Mouse (Mus musculus) lung, embryonic 16.5 days (tissue): ENCODE measurements around the gene Nkx3-2. TPM values are rescaled to one million over a fixed set of nuclear protein-coding genes. Genes with fewer than 3 reads are reported as not detected.

ENCODE experiments used
- ATAC-seq: fragments of 200-750 bp; cut with Nextera tagmentation; 2 replicates; pipeline ENCODE4 v1.8.0; 2017; ENCODE audit warnings: low read depth, mild to moderate bottlenecking, moderate library complexity
- H3K27ac ChIP-seq: fragments of 300-500 bp; sonication (generic); 2 replicates; pipeline ENCODE4 v1.5.1; 2014; ENCODE audit warnings: mild to moderate bottlenecking, control low read depth, low read length
- H3K27me3 ChIP-seq: fragments of 300-500 bp; sonication (generic); 2 replicates; pipeline ENCODE4 v1.6.1; 2014; ENCODE audit warnings: low read depth, low read length, mixed read lengths; ENCODE audit not compliant: control insufficient read depth, insufficient read depth
- H3K36me3 ChIP-seq: fragments of 300-500 bp; sonication (generic); 2 replicates; pipeline ENCODE4 v1.6.1; 2014; ENCODE audit warnings: low read length; ENCODE audit not compliant: control insufficient read depth, insufficient read depth
- H3K4me1 ChIP-seq: fragments of 300-500 bp; sonication (generic); replicated peaks from 2 replicates; pipeline ENCODE4 v1.6.1; 2014; ENCODE audit warnings: low read length, mixed read lengths; ENCODE audit not compliant: control insufficient read depth, insufficient read depth
- H3K4me2 ChIP-seq: fragments of 300-500 bp; sonication (generic); 2 replicates; pipeline ENCODE4 v1.6.1; 2014; ENCODE audit warnings: low read depth, low read length, control low read depth
- H3K4me3 ChIP-seq: fragments of 300-500 bp; sonication (generic); 2 replicates; pipeline ENCODE4 v1.5.1; 2014; ENCODE audit warnings: mild to moderate bottlenecking, low read length, control low read depth
- H3K9ac ChIP-seq: fragments of 300-500 bp; sonication (generic); 2 replicates; pipeline ENCODE4 v1.6.1; 2014; ENCODE audit warnings: low read length, control low read depth
- H3K9me3 ChIP-seq: fragments of 300-500 bp; sonication (generic); 2 replicates; pipeline ENCODE4 v1.6.1; 2016; ENCODE audit warnings: low read length; ENCODE audit not compliant: control insufficient read depth
- WGBS: fragments of 180-500 bp; shearing (Covaris S2); extraction: QIAGEN DNeasy Blood & Tissue Kit; methylation state at CpG from one replicate; pipeline ENCODE4 v1.1.7; 2014; 5-methylcytosine and 5-hydroxymethylcytosine counted together
- polyA plus RNA-seq: library from polyadenylated mRNA; unstranded; fragments of >200 nt; fragmentation: Nextera tagmentation; extraction: Ambion mirVana; gene quantifications from 2 replicates; pipeline ENCODE4 v1.2.1, GENCODE M21; 2015

Gene Nkx3-2
- polyA plus RNA-seq: not detected in 2 replicates

GRCm38 (mm10) chr5:41763731-41764721 is at the start of gene Nkx3-2:
Gene Nkx3-2, minus strand, starts transcription at chr5:41764501.
- Histone ChIP-seq H3K9ac (no peak within 1 kb of the TSS), H3K4me1 (peaks cover 10% of the 10 kb centered on the region; the same call in 1 of the 2 replicates), H3K27me3 (peaks cover 81% of the 10 kb centered on the region), H3K4me3 (peak within 1 kb of the TSS; percentile 42), H3K36me3 (no peaks in the 10 kb centered on the region), H3K27ac (no peak within 1 kb of the TSS), H3K9me3 (no peaks in the 10 kb centered on the region), H3K4me2 (peak within 1 kb of the TSS; percentile 56)
- under 1% methylated on average over 56 of the region's 79 CpGs for WGBS
- ATAC-seq: peak; percentile 44

GRCm38 (mm10) chr5:41812516-41812915 is 48.2 kb upstream of the Nkx3-2 start:
- no peaks in the 10 kb centered on the region for H3K4me1 ChIP-seq
- 85% methylated on average over 6 of the region's 6 CpGs for WGBS
- H3K27ac ChIP-seq: no peak overlapping the region
- peaks cover 28% of the 10 kb centered on the region for H3K36me3 ChIP-seq
- no peak for ATAC-seq
- no peaks in the 10 kb centered on the region for H3K27me3 ChIP-seq
- no peaks in the 10 kb centered on the region for H3K9me3 ChIP-seq
- H3K4me2 ChIP-seq: no peak overlapping the region
- no peak overlapping the region for H3K4me3 ChIP-seq
- H3K9ac ChIP-seq: no peak overlapping the region

GRCm38 (mm10) chr5:41811279-41811678 is 47.0 kb upstream of the Nkx3-2 start:
- 81% methylated on average over 3 of the region's 3 CpGs for WGBS
- Histone ChIP-seq H3K27me3 (no peaks in the 10 kb centered on the region), H3K4me2 (no peak overlapping the region), H3K36me3 (peaks cover 25% of the 10 kb centered on the region), H3K27ac (no peak overlapping the region), H3K9me3 (no peaks in the 10 kb centered on the region), H3K4me1 (no peaks in the 10 kb centered on the region), H3K9ac (no peak overlapping the region), H3K4me3 (no peak overlapping the region)
- ATAC-seq: no peak

GRCm38 (mm10) chr5:41807383-41807782 is 43.1 kb upstream of the Nkx3-2 start:
- 72% methylated on average over 2 of the region's 2 CpGs for WGBS
- no peak for ATAC-seq
- Histone ChIP-seq H3K9me3 (no peaks in the 10 kb centered on the region), H3K4me1 (no peaks in the 10 kb centered on the region), H3K4me2 (no peak overlapping the region), H3K27ac (no peak overlapping the region), H3K9ac (no peak overlapping the region), H3K27me3 (no peaks in the 10 kb centered on the region), H3K4me3 (no peak overlapping the region), H3K36me3 (peaks cover 19% of the 10 kb centered on the region; the same call in 1 of the 2 replicates)

GRCm38 (mm10) chr5:41806176-41806575 is 41.9 kb upstream of the Nkx3-2 start:
- Histone ChIP-seq H3K4me1 (no peaks in the 10 kb centered on the region), H3K4me2 (no peak overlapping the region), H3K27ac (no peak overlapping the region), H3K9ac (no peak overlapping the region), H3K9me3 (no peaks in the 10 kb centered on the region), H3K27me3 (no peaks in the 10 kb centered on the region), H3K4me3 (no peak overlapping the region), H3K36me3 (peaks cover 15% of the 10 kb centered on the region; the same call in 1 of the 2 replicates)
- ATAC-seq: no peak
- 90% methylated on average over 5 of the region's 5 CpGs for WGBS

GRCm38 (mm10) chr5:41805085-41805484 is 40.8 kb upstream of the Nkx3-2 start:
- Histone ChIP-seq H3K27me3 (no peaks in the 10 kb centered on the region), H3K27ac (no peak overlapping the region), H3K4me1 (no peaks in the 10 kb centered on the region), H3K4me3 (no peak overlapping the region), H3K36me3 (peaks cover 21% of the 10 kb centered on the region), H3K4me2 (no peak overlapping the region), H3K9ac (no peak overlapping the region), H3K9me3 (no peaks in the 10 kb centered on the region)
- 84% methylated on average over 2 of the region's 2 CpGs for WGBS
- no peak for ATAC-seq

- no peak for ATAC-seq
- no peak overlapping the region for H3K9ac ChIP-seq
- no peaks in the 10 kb centered on the region for H3K27me3 ChIP-seq
- H3K27ac ChIP-seq: no peak overlapping the region
- 69% methylated on average over 2 of the region's 2 CpGs for WGBS
- no peak overlapping the region for H3K4me3 ChIP-seq
- no peaks in the 10 kb centered on the region for H3K9me3 ChIP-seq
- H3K4me2 ChIP-seq: no peak overlapping the region
- H3K4me1 ChIP-seq: no peaks in the 10 kb centered on the region
- peaks cover 17% of the 10 kb centered on the region for H3K36me3 ChIP-seq
These were observed 40.3 kb upstream of the Nkx3-2 start for GRCm38 (mm10) chr5:41804643-41805042.

GRCm38 (mm10) chr5:41801622-41802021 is 37.3 kb upstream of the Nkx3-2 start:
- WGBS: 81% methylated on average over 2 of the region's 2 CpGs
- H3K36me3 ChIP-seq: peaks cover 16% of the 10 kb centered on the region
- no peaks in the 10 kb centered on the region for H3K4me1 ChIP-seq
- no peaks in the 10 kb centered on the region for H3K27me3 ChIP-seq
- no peak overlapping the region for H3K27ac ChIP-seq
- no peak overlapping the region for H3K4me3 ChIP-seq
- no peak overlapping the region for H3K4me2 ChIP-seq
- H3K9ac ChIP-seq: no peak overlapping the region
- no peak for ATAC-seq
- no peaks in the 10 kb centered on the region for H3K9me3 ChIP-seq

- peaks cover 29% of the 10 kb centered on the region for H3K36me3 ChIP-seq
These were observed 30.1 kb upstream of the Nkx3-2 start for GRCm38 (mm10) chr5:41794434-41794833.

More at GRCm38 (mm10) chr5:41794434-41794833, 30.1 kb upstream of the Nkx3-2 start:
- Histone ChIP-seq H3K9me3 (no peaks in the 10 kb centered on the region), H3K27ac (no peak overlapping the region), H3K4me1 (no peaks in the 10 kb centered on the region), H3K4me3 (no peak overlapping the region), H3K9ac (no peak overlapping the region), H3K4me2 (no peak overlapping the region), H3K27me3 (no peaks in the 10 kb centered on the region)
- ATAC-seq: no peak
